Comparison of ENCODE assay signal across 8 mouse cellular contexts in the genomic region with DNA sequence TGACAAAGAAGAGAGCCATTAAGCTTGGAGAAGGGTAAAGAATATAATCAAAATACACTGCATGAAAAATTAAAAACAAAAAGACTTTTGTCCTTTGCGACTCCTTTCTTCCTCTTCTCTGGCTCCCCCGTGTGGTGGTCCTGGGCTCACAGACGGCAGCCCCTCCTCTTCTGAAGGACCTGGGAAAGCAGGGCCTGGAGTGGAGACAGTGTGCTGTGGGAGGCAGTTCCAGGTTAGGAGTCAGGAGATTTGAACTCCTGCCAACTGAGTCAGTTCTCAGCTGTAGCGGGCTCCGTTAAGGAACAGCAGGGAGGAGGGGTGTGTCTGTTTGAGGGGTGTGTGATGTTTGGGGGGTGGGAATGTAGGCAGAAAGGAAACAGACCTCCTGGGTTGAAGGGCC. TPM values are rescaled to one million over a fixed set of nuclear protein-coding genes. Genes with fewer than 3 reads are reported as not detected.
A peak's percentile ranks its signal among the peaks of the same experiment; 100 is the strongest.
DNase-seq lines count a peak whose midpoint lies in the region; ATAC-seq and TF ChIP-seq lines count a peak whose summit lies in the region.

No protein-coding gene starts in this region.

- H3K4me3 ChIP-seq in liver, embryonic 12.5 days: no peak overlapping the region
- H3K4me3 ChIP-seq in cerebellum, adult 2 months (replicated peaks; ENCODE audit: insufficient read depth, low read depth, low read length): no peak overlapping the region
- H3K4me3 ChIP-seq in intestine, embryonic 15.5 days (replicated peaks): no peak overlapping the region
- H3K4me3 ChIP-seq in neural tube, embryonic 15.5 days (replicated peaks): no peak overlapping the region

- peaks cover 4% of the 10 kb centered on the region; the same call in 1 of the 2 replicates for H3K27me3 ChIP-seq in liver, embryonic 12.5 days (replicated peaks)
- H3K27me3 ChIP-seq in cerebellum, adult 2 months (ENCODE audit: control insufficient read depth, insufficient read depth, low read length): no peaks in the 10 kb centered on the region
- no peaks in the 10 kb centered on the region for H3K27me3 ChIP-seq in intestine, embryonic 15.5 days (replicated peaks)
- no peaks in the 10 kb centered on the region; the same call in 1 of the 2 replicates for H3K27me3 ChIP-seq in neural tube, embryonic 15.5 days (replicated peaks)

- no peak overlapping the region for H3K9ac ChIP-seq in liver, embryonic 12.5 days
- no peak overlapping the region for H3K9ac ChIP-seq in intestine, embryonic 15.5 days
- H3K9ac ChIP-seq in neural tube, embryonic 15.5 days (replicated peaks): no peak overlapping the region

- no peaks in the 10 kb centered on the region for H3K36me3 ChIP-seq in liver, embryonic 12.5 days
- no peaks in the 10 kb centered on the region for H3K36me3 ChIP-seq in intestine, embryonic 15.5 days
- no peaks in the 10 kb centered on the region for H3K36me3 ChIP-seq in neural tube, embryonic 15.5 days

- no peak overlapping the region for H3K4me2 ChIP-seq in liver, embryonic 12.5 days
- H3K4me2 ChIP-seq in intestine, embryonic 15.5 days (replicated peaks): no peak overlapping the region
- no peak overlapping the region for H3K4me2 ChIP-seq in neural tube, embryonic 15.5 days

- H3K4me1 ChIP-seq in liver, embryonic 12.5 days: no peaks in the 10 kb centered on the region
- peaks cover 7% of the 10 kb centered on the region; the same call in 1 of the 2 replicates for H3K4me1 ChIP-seq in cerebellum, adult 2 months (ENCODE audit: control insufficient read depth, insufficient read depth, low read length)
- 0 out of 2 replicates have a peak, but pooled peaks cover 6% of the 10 kb centered on the region for H3K4me1 ChIP-seq in intestine, embryonic 15.5 days (replicated peaks)
- H3K4me1 ChIP-seq in neural tube, embryonic 15.5 days: no peaks in the 10 kb centered on the region

- no peak for ATAC-seq in liver, embryonic 12.5 days
- ATAC-seq in intestine, embryonic 15.5 days: peak; percentile 72
- ATAC-seq in neural tube, embryonic 15.5 days (ENCODE audit: low FRiP score): peak; percentile 56; the same call in 1 of the 2 replicates

- peak; percentile 35; the same call in 1 of the 2 replicates for TF ChIP-seq CTCF in cerebellum, adult 2 months (IDR thresholded peaks at IDR 0.05; ENCODE audit: borderline replicate concordance, insufficient read depth, low read depth, low read length)

- WGBS in liver, embryonic 12.5 days (ENCODE audit: insufficient replicate concordance): 8% methylated on average over 5 of the region's 5 CpGs
- 11% methylated on average over 5 of the region's 5 CpGs for WGBS in cerebellum, adult 2 months
- 2% methylated on average over 5 of the region's 5 CpGs for WGBS in intestine, embryonic 15.5 days
- WGBS in neural tube, embryonic 15.5 days: 3% methylated on average over 5 of the region's 5 CpGs

- no peak overlapping the region for H3K27ac ChIP-seq in liver, embryonic 12.5 days
- H3K27ac ChIP-seq in cerebellum, adult 2 months (ENCODE audit: insufficient read depth, low read length): no peak overlapping the region
- no peak overlapping the region for H3K27ac ChIP-seq in intestine, embryonic 15.5 days
- H3K27ac ChIP-seq in neural tube, embryonic 15.5 days (replicated peaks): no peak overlapping the region

- DNase-seq in liver: peak; percentile 68
- DNase-seq in cerebellum, adult 2 months: peak in 1 of 2 experiments; percentile 24
- peak; percentile 50 for DNase-seq in forelimb bud, embryonic 11.5 days (ENCODE audit: low read depth, low spot score)
- DNase-seq in lung, adult 18-20 months: peak; percentile 61 to 74
- peak; percentile 43 to 61 for DNase-seq in thymus, adult 18-20 months

- TF ChIP-seq POLR2A in cerebellum, adult 2 months (IDR thresholded peaks at IDR 0.05; ENCODE audit: borderline replicate concordance, insufficient read depth, low read length): no peak

- H3K9me3 ChIP-seq in liver, embryonic 12.5 days (replicated peaks): no peaks in the 10 kb centered on the region
- H3K9me3 ChIP-seq in intestine, embryonic 15.5 days: no peaks in the 10 kb centered on the region
- H3K9me3 ChIP-seq in neural tube, embryonic 15.5 days (replicated peaks): no peaks in the 10 kb centered on the region

RNA-seq across cellular contexts. Expression of gene Rassf5, which starts 37.5 kb away (rescaled TPM):
- polyA plus RNA-seq in liver, embryonic 12.5 days (2016; fragmentation: Nextera tagmentation; extraction: Ambion mirVana): 3.9 and 4.7 TPM in 2 replicates
- polyA plus RNA-seq in cerebellum, adult 2 months (2012; rRNA removed): 18.3 and 20.9 TPM in 2 replicates
- 2.8 and 3.1 TPM in 2 replicates for polyA plus RNA-seq in intestine, embryonic 15.5 days (2015; fragmentation: Nextera tagmentation; extraction: Ambion mirVana)
- polyA plus RNA-seq in neural tube, embryonic 15.5 days (2015; fragmentation: Nextera tagmentation; extraction: Ambion mirVana): 5.6 and 15.8 TPM in 2 replicates

RNA-seq across cellular contexts. Expression of gene Eif2d, which starts 54.5 kb away (rescaled TPM):
- polyA plus RNA-seq in liver, embryonic 12.5 days (2016; fragmentation: Nextera tagmentation; extraction: Ambion mirVana): 42.2 and 42.6 TPM in 2 replicates
- polyA plus RNA-seq in cerebellum, adult 2 months (2012; rRNA removed): 53.8 and 54.5 TPM in 2 replicates
- 53.0 and 55.1 TPM in 2 replicates for polyA plus RNA-seq in intestine, embryonic 15.5 days (2015; fragmentation: Nextera tagmentation; extraction: Ambion mirVana)
- 51.5 and 53.7 TPM in 2 replicates for polyA plus RNA-seq in neural tube, embryonic 15.5 days (2015; fragmentation: Nextera tagmentation; extraction: Ambion mirVana)
